Mouse (Mus musculus): ENCODE results near the gene Arrb1.

Arrb1 gene

DNA sequence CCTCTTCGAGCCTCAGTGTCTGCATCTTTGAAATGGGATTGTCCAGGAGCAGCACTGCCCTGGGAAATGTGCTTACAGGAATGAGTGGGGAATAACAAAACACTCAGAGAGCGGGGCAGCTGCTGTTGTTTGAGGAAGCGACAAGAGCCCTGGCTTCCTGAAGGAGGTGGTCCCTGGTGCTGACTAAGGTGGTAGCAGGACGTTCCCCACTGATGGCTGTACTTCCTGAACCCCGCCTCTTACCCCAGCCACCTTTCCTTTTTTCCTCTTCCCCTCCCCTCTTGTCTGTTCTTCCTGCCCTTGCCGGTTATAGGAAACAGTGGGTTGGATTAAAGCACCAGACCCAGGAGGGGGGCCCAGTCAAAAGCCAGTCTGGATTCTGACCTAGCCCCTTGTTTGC, 45.0 kb downstream of the Arrb1 start:
- no peak for DNase-seq (ENCODE audit: low spot score)

DNA sequence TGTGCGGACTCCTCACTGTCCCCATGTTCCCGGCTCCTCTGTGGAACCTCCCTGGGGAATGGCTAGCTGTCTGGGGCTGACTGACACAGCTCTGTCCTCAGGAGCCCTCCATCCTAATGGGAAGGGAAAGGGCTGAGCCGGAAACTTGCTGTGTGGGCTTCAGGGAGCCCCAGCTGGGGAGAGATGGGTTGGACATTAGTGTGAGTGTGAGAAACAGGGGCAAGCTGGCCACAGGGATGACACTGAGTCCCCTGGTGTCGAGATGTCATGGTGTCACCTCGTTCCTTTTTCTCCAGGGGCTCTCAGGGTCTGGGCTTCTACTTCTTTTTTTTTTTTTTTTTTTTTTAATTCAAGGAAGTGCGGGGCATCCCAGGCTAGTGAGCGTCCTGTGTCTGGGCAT, 47.0 kb downstream of the Arrb1 start:
- DNase-seq (ENCODE audit: low spot score): no peak

DNA sequence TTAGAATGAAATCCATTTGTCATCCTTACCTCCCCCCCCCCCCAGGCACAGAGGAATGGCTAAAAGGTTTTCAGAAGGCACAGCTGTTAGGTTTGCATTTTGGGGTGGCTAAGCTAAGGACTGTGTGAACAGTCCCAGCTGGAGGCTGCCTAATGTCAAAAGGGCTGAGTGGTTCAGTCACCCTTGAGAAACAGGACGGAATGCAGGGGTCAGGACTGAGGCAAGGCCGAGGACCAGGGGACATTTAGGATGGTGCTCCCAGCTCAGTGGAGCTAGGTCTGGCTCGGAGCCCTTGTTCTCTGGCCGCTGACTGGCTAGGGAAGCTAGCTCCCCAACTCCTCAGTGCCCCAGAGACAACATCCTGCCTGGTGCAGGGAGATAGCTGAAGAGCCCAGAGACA, 47.6 kb downstream of the Arrb1 start:
- peak; percentile 39 for DNase-seq (ENCODE audit: low spot score)

DNA sequence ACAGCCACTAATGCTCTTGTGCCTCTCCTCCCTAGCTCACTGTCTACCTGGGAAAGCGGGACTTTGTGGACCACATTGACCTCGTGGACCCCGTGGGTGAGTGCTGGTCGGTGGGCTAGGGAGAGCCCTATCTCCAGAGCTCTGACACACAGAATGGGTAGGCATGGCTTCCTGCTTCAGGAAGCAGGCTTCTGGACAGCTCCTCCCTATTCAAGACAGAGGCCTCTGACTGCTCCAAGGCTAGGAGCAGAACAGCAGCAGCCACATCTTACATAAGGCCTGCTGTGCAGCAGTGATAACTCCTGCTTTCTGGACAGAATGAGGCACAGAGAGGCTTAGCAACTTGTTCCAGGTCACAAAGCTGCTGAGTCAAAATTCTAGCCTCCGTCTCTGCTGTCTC, 48.4 kb downstream of the Arrb1 start:
- no peak for DNase-seq (ENCODE audit: low spot score)

DNA sequence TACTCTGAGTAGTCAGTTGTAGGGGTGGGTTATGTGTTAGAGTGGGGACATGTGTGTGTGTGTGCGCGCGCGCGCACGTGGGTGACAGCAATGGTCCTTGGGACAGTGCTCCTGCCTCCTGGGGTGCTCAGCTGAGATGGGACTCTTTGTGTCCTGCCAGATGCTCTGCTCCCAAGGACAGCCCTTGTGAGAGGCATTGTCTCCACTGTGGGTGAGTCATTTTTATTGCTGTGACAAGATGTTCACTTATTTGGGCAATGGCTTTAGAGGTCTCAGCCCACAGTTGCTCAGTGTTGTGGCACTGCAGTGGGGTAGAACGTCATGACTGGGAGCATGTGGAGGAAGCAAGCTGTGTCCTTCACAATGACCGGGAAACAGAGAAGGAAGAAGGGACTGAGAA, 50.7 kb downstream of the Arrb1 start:
- DNase-seq (ENCODE audit: low spot score): no peak

DNA sequence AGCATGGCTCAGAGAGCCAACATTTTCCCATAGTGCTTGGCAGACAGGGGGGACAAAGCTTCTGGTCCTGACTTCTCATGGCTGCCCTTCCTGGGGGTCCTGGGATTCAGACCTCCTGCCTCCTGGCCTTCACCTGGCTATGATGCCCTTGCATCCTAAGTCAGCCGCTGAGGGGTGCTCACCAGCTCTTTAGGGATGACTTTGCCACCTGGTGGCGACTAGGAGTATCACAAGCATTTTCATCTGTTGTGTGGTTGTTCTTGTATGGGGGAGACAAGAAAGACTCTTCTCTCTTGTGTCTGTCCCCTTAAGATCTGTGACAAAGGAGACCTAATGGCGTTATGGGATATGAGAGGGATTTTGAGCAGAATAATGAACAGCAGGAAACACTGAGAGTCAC, 54.8 kb downstream of the Arrb1 start:
- peak; percentile 89 for DNase-seq (ENCODE audit: low spot score)

DNA sequence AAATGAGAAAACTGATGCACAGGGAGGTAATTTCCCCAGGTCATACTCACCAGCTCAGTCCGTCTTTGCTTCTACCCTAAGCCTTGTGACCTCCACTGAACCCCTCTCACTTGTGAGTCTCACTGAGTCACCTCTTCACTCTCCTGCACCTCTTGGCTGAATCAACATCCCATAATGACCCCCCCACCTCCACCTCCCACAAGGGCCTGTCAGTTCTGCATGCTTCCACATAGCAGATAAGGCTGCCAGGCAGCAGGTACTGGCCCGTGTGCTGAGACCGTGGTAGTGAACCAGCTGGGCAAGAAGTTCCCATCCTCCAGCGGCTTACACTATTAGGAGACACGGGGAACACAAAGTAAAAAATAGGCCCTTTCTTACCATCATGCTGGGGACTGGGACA, 55.4 kb downstream of the Arrb1 start:
- no peak for DNase-seq (ENCODE audit: low spot score)

DNA sequence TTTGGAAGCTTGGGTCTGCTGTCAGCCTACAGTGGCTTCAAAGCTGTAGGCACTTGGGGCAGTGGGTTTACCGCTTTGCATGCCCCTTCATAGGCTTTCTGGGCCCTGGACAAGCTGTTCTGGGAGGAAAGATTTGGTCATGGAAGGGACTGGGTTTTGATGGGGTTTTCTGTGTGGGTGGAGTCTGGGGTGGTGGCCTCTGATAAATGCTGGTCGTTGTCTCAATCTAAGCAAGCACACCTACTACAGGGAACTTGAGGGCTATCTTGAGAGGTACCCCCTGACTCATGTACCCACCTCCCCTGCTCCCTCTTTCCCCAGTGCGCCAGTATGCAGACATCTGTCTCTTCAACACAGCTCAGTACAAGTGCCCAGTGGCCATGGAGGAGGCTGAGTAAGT, 57.4 kb downstream of the Arrb1 start:
- DNase-seq (ENCODE audit: low spot score): no peak

DNA sequence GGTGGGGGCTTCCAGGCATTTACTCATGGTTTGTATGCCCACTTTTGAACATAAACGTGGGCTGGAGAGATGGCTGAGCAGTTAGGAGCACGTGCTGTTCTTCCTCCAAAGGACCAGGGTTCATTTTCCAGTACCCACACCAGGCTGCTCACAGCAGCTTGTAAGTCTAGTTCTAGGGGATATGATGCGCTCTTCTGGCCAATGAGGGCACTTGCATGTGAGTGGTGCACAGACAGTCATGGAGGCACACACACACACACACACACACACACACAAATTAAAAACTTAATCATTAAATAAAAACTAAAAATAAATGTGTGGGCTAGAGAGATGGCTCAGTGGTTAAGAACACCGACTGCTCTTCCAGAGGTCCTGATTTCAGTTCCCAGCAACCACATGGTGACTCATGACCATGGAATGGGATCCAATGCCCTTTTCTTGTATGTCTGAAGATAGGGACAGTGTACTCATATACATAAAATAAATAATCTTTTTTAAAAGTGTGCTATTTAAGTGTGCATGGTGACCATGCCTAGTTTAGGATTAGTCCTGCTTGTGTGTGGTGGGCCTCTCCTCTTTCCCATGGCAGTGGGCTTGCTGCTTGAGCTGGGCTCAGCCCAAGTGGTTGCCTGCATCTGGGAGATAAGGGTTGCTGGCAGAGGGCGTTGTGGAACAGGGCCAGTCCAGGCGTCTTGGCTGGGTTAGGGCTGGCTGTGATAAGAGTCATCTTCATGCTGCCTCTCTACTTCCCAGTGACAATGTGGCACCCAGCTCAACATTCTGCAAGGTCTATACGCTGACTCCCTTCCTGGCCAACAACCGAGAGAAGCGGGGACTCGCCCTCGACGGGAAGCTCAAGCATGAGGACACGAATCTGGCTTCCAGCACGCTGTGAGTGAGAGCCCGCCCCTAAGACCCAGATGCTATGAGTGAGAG, 58.9 kb downstream of the Arrb1 start:
- no peak for DNase-seq (ENCODE audit: low spot score)

DNA sequence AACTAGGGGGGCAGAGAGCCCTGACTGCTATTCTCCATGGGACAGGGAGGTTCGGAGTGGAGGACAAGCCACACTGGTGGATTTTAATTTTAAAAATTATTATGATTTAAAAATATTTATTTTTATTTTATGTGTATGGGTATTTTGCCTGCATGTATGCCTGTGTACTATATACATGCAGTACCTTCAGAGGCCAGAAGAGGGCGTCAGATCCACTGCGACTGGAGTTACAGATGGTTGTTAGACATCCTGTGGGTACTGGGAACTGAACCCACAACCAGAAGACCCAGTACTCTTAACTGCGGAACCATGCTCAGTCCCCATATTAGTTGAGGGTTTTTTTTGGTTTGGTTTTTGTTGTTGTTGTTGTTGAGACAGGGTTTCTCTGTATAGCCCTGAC, 63.5 kb downstream of the Arrb1 start:
- no peak for DNase-seq (ENCODE audit: low spot score)

DNA sequence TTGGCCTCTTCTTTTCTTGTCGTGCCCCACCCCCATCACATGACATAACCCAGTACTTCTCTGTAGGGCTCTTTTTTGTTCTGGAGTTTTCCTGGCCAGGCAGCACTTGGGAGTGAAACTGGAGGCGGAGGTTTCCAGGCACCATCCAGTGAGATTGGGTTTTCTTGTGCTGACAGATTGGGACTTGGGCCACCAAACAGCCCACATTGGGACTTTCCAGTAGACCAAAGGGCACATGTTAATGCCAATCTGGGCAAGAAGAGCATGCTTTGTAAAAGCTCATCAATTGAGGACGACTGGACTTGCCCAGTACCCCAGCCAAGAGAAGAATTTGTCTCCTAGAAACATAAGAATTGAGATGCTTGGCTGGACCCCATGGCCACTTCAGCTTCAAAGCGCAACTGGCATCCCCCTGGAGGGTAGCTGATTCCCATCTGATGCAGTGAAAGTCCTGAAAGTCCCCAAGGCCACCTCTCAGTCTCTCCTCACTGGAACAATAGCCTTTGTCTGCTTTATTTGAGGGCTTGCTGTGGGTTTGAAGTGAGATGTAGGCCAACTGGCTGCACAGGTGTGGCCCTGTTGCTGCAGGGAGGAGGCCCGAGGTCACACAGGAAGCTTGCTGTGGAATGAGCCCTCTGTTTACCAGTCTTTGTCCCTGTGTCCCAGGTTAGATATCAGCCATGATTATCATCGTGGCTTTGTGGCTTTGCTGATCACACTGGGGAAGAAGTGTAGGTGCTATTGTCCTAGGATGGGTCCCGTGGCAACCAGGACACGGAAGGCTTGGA, 68.8 kb downstream of the Arrb1 start:
- no peak for DNase-seq (ENCODE audit: low spot score)

DNA sequence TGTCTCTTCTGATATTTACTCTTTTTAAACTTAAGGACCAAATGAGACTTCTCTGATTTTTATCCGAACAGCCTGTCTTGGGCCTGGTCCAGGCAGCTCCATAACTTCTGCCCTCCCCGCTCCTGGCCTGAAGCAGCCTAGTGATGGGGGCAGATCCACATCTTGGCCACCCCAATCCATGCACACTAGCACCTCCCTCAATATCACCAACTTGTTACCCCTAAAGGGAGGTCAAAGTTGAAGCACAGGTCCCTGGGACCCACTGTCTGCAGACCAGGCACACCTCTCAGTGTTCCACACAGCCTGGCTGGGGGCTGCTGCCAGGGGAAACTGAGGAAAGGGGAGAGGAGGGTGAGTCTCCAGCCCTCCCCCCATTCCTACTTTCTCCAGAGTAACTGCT, 69.8 kb downstream of the Arrb1 start:
- DNase-seq (ENCODE audit: low spot score): no peak

DNA sequence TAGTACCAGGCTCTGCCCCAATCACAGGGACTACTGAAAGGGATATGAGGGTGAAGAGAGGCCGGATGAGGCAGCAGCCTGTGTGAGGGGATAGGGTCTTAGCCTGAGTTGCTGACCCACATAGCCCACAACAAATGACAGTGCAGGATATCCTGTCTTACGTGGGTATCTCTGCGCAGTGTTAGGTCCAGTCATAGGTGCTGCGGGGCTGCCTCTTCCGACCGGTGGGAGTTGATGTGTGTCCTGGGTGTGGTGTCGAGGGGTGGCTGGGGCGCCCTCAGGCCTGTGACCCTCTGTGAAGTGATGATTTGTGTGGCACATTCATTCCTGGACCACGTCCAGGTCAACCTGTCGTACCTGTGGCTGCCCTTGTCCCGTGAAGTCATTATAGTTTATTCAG, 71.0 kb downstream of the Arrb1 start:
- no peak for DNase-seq (ENCODE audit: low spot score)

DNA sequence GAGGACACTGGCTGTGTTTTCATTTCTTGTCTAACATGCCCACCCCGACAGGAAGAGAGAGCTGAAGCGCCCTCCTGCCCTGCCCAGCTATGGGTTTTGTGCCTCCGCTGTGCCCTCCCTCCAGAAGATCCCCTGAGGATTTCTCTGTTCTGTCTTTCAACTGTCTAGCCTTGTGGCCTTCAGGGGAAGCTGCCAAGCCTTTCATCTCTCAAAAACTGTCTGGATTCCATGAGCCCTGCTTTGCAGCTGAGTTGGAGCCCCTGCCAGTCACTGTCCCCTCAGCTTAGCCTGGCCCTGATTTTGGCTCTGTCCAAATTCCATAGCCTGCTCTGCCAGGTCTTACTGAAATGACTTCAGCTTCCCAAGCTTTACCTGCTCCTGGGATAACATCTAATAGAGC, 71.5 kb downstream of the Arrb1 start:
- no peak for DNase-seq (ENCODE audit: low spot score)

DNA sequence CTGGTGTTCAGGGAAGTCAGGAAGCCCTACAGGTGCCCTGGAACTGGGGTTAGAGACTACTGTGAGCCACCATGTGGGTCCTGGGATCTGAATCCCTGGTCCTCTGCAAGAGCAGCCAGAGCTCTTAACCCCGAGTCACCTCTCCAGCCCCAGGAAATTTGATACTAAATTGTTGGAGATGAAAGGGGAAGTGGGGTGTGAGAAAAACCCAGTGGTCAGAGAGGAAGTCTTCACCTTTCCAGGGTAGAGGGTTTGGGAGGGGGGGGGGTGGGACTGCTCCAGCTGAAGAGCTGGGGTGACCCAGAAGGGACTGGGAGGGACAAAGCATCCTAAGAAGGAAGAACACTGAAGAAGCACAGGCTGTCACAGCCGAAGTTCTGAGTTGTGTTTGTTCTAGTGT, 72.4 kb downstream of the Arrb1 start:
- no peak for DNase-seq (ENCODE audit: low spot score)

DNA sequence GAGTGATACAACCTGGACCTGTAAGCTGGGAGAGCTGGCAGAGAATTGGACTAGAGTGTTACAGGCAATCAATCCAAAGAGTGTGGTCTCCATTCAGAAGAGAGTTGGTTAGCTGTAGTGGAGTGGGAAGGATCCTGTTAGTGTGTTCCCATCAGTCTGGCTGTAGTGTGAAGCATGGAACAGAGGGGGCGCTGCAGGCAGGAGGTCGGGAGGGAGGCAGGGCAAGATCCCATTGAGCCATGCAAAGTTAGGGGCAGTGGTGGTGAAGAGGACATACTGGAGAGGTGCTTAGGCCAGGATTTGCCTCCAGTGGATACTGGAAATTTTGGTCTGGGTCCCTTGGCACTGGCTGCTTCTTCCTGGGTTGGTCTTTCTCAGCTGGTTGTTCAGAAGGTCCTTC, 83.0 kb downstream of the Arrb1 start:
- no peak for DNase-seq (ENCODE audit: low spot score)

DNA sequence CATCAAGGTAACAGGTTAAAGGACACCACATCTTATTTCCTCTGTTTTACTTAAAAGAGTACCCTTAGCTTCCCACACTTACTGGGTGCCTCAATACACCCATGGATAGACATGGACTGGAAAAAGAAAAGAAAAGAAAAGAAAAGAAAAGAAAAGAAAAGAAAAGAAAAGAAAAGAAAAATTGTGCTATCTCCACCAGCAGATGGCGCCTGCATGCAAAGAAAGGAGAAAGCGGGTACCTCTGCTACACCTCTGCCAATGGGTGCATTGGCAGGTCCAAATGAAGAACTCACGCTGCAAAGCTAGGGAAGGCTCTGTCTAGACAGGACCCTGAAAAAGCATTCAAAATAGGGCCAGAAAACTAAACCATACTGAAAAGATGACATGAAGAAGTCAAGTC, 83.6 kb downstream of the Arrb1 start:
- DNase-seq (ENCODE audit: low spot score): peak; percentile 68

DNA sequence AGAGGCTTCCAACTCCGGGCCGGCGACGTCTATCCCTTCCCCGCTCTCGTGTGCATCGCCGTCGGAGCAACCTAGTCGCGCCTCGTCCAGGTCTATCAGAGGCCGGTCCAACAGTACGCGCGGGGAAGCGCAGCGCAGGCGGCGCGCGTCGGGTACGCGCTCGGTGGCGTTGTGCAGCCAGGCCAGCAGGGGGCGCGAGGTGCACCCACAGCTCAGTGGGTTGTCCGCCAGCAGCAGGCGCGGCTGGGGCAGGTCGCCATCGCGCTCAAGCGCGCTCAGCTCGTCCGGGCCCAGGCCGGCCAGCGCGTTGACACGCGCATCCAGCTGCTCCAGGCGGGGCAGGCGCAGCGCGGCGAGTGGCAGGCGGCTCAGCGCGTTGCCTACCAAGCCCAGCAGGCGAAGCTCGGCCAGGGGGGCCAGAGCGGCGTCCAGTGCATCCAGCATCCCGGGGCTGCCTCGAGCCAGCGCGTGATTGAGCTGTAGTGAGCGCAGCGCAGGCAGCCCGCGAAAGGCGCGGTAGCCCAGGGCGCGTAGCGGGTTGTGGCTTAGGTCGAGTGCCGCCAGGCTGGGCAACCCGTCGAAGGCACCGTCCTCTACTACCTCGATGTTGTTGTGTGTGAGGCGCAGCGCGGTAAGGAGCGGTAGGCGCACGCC, 90.6 kb downstream of the Arrb1 start:
- peak; percentile 89 for DNase-seq (ENCODE audit: low spot score)

DNA sequence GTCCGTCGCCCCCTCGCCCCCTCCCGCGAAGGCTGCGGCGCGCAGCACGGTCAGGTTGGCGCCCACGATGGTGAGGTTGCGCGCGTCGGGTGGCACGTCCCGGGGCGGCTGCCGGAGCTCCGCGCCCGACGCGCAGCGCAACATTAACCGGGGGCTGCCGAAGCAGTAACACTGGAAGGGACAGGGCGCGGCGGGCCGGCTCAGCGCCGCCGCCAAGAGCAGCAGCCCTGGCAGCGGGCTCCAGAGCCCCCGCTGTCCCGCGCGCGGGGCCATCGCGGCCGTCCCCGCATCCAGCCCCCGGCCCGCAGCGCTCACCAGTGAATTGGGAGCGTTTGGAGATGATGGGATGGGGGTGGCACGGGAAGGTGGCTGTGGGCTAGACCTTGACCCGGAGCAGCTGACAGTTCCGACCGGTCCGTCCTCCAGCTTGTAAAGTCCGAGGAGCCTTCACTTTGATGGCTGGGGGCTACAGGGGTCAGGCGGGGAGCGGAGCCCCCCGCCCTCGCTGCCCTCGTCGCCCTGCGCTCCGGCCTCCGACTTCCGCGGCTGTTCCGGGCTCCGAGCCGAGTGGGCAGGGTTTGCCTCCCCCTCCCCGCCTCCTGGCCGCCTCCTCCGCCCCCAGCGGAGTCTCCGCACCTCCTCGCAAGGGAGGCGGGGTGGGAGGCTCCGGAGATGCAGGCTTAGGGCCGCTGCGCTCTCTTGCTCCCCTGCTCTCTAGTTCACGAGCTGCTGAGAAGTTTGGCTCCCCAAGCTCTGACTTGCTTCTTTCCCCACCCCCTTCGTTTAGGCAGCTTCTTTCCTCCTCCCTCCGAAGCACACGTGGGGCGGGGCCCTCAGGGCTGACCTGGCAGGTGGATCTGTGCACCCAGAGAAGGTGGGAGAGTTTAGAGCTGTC, 91.4 kb downstream of the Arrb1 start, which contains the start of gene Tpbgl:
Gene Tpbgl (minus strand): TSS at position 728 of the 895 bp plus-strand sequence.
- peak; percentile 35 for DNase-seq (ENCODE audit: low spot score)

DNA sequence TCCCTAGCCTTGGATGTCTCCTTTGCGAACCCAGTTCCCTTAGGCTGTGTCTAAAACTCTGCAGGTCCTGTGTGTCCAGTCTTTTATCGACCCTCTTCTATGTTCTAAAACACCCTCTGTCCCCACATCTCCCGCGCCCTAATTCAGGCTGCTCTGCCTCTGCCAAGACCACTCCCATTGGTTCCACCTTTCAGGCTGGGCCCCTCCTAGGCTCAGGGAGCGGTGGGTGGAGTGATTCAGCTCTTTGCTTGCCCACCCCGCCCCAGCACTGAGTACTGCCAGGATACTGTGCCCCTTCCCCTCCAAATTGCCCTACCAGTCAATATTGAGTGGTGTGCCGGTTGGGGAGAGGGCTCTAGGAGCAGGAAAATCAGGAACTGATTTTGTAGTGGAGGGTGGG, 92.1 kb downstream of the Arrb1 start:
- no peak for DNase-seq (ENCODE audit: low spot score)

DNA sequence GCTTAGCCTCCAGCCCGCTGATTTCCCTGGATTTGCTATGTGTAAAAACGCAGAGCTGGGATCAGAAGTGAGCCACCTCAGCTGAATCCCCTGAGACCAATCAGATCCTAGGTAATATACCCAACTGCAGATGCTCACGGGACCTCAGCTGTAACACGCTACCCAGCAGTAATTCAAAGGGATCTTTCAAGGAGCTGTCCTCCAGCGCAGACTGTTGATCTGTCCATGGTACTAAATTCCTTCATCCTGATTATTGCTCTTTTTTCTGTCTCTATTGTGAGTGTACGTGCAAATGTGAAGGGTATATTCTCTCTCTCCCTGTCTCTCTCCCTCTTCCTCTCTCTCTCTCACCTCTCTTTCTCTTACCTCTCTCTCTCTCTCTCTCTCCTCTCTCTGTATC, 97.0 kb downstream of the Arrb1 start:
- DNase-seq (ENCODE audit: low spot score): peak; percentile 46
